8 mouse cellular contexts compared by ENCODE assay signal in the genomic region with DNA sequence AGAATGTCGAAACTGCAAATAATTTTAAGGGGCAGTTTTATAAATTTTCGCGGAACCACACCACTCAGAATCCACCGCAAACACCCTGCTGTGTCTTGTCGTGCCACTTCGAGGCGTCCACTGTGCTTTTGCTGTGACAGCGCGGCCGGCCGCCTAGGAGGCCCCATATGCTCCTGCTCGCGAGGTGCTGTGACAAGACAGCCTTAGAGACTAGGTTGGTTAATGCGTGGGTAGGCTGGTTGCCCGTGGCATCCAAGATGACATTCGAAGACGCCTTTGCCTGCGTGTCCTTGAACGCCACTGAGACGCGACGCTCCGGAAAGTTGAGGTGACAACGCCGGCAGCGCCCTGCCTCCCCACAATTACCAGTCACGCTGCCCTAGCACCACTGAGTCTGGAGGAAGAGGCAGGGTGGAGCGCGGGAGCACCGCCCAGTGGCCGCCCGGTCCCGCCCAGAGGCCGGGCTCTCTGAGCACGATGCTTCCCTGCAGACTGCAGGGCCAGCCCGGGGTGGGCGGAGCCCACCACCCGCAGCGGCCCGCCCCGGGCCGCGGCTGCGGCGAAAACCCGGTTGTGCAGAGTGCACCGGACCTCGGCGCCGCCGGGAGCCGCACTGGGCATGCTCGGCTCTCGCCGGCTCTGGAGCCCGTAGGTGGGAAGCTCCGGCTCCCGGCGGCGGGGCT. TPM values are rescaled to one million over a fixed set of nuclear protein-coding genes. Genes with fewer than 3 reads are reported as not detected.
A peak's percentile ranks its signal among the peaks of the same experiment; 100 is the strongest.
DNase-seq lines count a peak whose midpoint lies in the region; ATAC-seq lines count a peak whose summit lies in the region.

Mfap3l (plus strand) TSS at position 578 of the 683 bp plus-strand sequence.

- peaks cover 16% of the 10 kb centered on the region for H3K4me1 ChIP-seq in hindbrain, embryonic 13.5 days (replicated peaks)

- peaks cover 16% of the 10 kb centered on the region for H3K27me3 ChIP-seq in hindbrain, embryonic 13.5 days

- H3K9me3 ChIP-seq in hindbrain, embryonic 13.5 days = no peaks in the 10 kb centered on the region

- peak within 1 kb of the TSS; percentile 68 for H3K4me3 ChIP-seq in hindbrain, embryonic 13.5 days

- peak; percentile 84 for DNase-seq in WW6 (ENCODE audit: low read depth, low spot score)
- peak; percentile 88 to 94 for DNase-seq in cerebellum, postnatal 36 days
- DNase-seq in frontal cortex, postnatal 25 days (ENCODE audit: low spot score in 2 of 2) = peak; percentile 78 to 90
- peak; percentile 89 to 94 for DNase-seq in layer of hippocampus, postnatal 14 days (ENCODE audit: low spot score in 2 of 2)
- peak; percentile 94 for DNase-seq in lung, postnatal 10 days
- peak; percentile 74 for DNase-seq in ovary, postnatal 14 days (ENCODE audit: low spot score)
- peak; percentile 45 to 47 for DNase-seq in thymus, postnatal 10 days (ENCODE audit: low spot score in 2 of 2)

- H3K9ac ChIP-seq in hindbrain, embryonic 13.5 days = peak within 1 kb of the TSS; percentile 83

- no peaks in the 10 kb centered on the region for H3K36me3 ChIP-seq in hindbrain, embryonic 13.5 days

- H3K4me2 ChIP-seq in hindbrain, embryonic 13.5 days = peak within 1 kb of the TSS; percentile 98

- peak within 1 kb of the TSS; percentile 79 for H3K27ac ChIP-seq in hindbrain, embryonic 13.5 days

- WGBS in hindbrain, embryonic 13.5 days = 1% methylated on average over 58 of the region's 60 CpGs

- peak; percentile 98 for ATAC-seq in hindbrain, embryonic 13.5 days (ENCODE audit: low FRiP score)

RNA-seq across cellular contexts. Expression of gene Mfap3l, which starts in this region (rescaled TPM):
- 1.7 and 2.4 TPM in 2 replicates for polyA plus RNA-seq in hindbrain, embryonic 13.5 days (2015; fragmentation: Nextera tagmentation; extraction: Ambion mirVana)
- total RNA-seq in layer of hippocampus, postnatal 14 days (2021) = 10 to 100 TPM; 44.7 to 45.9 TPM

Comparison
In these comparisons a context has a peak if more than half of its experiments do, and no peak if none do; other contexts are left out.
1. Peak in every context shown above with its lines: DNase-seq, ATAC-seq, H3K4me3 ChIP-seq and H3K27ac ChIP-seq.